Mouse (Mus musculus): Measurements from ENCODE around the gene Baiap2l2. TPM values are rescaled to one million over a fixed set of nuclear protein-coding genes. Genes with fewer than 3 reads are reported as not detected.

The Baiap2l2 gene
- total and polyA plus RNA-seq, 3 experiments = not detected

GRCm38 (mm10) chr15:79251781-79252491 is 33.4 kb downstream of the Baiap2l2 start:
- no peak for ATAC-seq (ENCODE audit: extremely low read depth, insufficient number of reproducible peaks, low FRiP score, poor library complexity, severe bottlenecking)

GRCm38 (mm10) chr15:79251168-79251567 is 34.2 kb downstream of the Baiap2l2 start:
- Histone ChIP-seq H3K36me3 (replicated peaks) (peaks cover 63% of the 10 kb centered on the region), H3K27me3 (ENCODE audit: insufficient read depth, low read length) (peaks cover 8% of the 10 kb centered on the region), H3K4me3 (ENCODE audit: low read depth, low read length) (no peak overlapping the region), H3K4me1 (ENCODE audit: insufficient read depth, low read depth, low read length) (no peaks in the 10 kb centered on the region), H3K9me3 (replicated peaks) (peaks cover 3% of the 10 kb centered on the region; the same call in 1 of the 2 replicates)
- DNase-seq (ENCODE audit: low spot score) = no peak
- no peak for ATAC-seq (ENCODE audit: extremely low read depth, insufficient number of reproducible peaks, low FRiP score, poor library complexity, severe bottlenecking)
- TF ChIP-seq POLR2AphosphoS5 (IDR thresholded peaks at IDR 0.05; ENCODE audit: insufficient replicate concordance, low read depth, low read length) (no peak), TAL1 (conservative IDR thresholded peaks at IDR 0.05; ENCODE audit: low read depth, low read length) (no peak)

More at GRCm38 (mm10) chr15:79251781-79252491, 33.4 kb downstream of the Baiap2l2 start:
- Histone ChIP-seq H3K4me3 (ENCODE audit: low read depth, low read length) (no peak overlapping the region), H3K36me3 (replicated peaks) (peaks cover 56% of the 10 kb centered on the region), H3K4me1 (ENCODE audit: insufficient read depth, low read depth, low read length) (no peaks in the 10 kb centered on the region), H3K27me3 (ENCODE audit: insufficient read depth, low read length) (peaks cover 8% of the 10 kb centered on the region), H3K9me3 (replicated peaks) (peaks cover 3% of the 10 kb centered on the region; the same call in 1 of the 2 replicates)
- no peak for DNase-seq (ENCODE audit: low spot score)
- TF ChIP-seq TAL1 (conservative IDR thresholded peaks at IDR 0.05; ENCODE audit: low read depth, low read length) = no peak
- TF ChIP-seq CTCF (IDR thresholded peaks at IDR 0.05; ENCODE audit: low read depth, low read length) = no peak
- no peak for TF ChIP-seq GATA1 (IDR thresholded peaks at IDR 0.05; ENCODE audit: borderline replicate concordance, low read length)
- TF ChIP-seq GATA2 (IDR thresholded peaks at IDR 0.05; ENCODE audit: borderline replicate concordance, low read depth, low read length) = no peak
- no peak for TF ChIP-seq POLR2AphosphoS5 (IDR thresholded peaks at IDR 0.05; ENCODE audit: insufficient replicate concordance, low read depth, low read length)

GRCm38 (mm10) chr15:79250236-79250635 is 35.1 kb downstream of the Baiap2l2 start:
- no peaks in the 10 kb centered on the region for H3K4me1 ChIP-seq (ENCODE audit: insufficient read depth, low read depth, low read length)

GRCm38 (mm10) chr15:79245321-79245720 is 40.0 kb downstream of the Baiap2l2 start:
- DNase-seq (ENCODE audit: low spot score) (no peak), ATAC-seq (ENCODE audit: extremely low read depth, insufficient number of reproducible peaks, low FRiP score, poor library complexity, severe bottlenecking) (no peak)
- Histone ChIP-seq H3K27me3 (ENCODE audit: insufficient read depth, low read length) (no peaks in the 10 kb centered on the region), H3K4me1 (ENCODE audit: insufficient read depth, low read depth, low read length) (peaks cover 16% of the 10 kb centered on the region), H3K36me3 (replicated peaks) (peaks cover 96% of the 10 kb centered on the region), H3K4me3 (ENCODE audit: low read depth, low read length) (no peak overlapping the region), H3K9me3 (replicated peaks) (0 out of 2 replicates have a peak, but pooled peaks cover 2% of the 10 kb centered on the region)
- TF ChIP-seq TAL1 (conservative IDR thresholded peaks at IDR 0.05; ENCODE audit: low read depth, low read length) (no peak), CTCF (IDR thresholded peaks at IDR 0.05; ENCODE audit: low read depth, low read length) (no peak), GATA2 (IDR thresholded peaks at IDR 0.05; ENCODE audit: borderline replicate concordance, low read depth, low read length) (no peak), POLR2AphosphoS5 (IDR thresholded peaks at IDR 0.05; ENCODE audit: insufficient replicate concordance, low read depth, low read length) (no peak), GATA1 (IDR thresholded peaks at IDR 0.05; ENCODE audit: borderline replicate concordance, low read length) (no peak)

More at GRCm38 (mm10) chr15:79250236-79250635, 35.1 kb downstream of the Baiap2l2 start:
- no peak for DNase-seq (ENCODE audit: low spot score)
- Histone ChIP-seq H3K4me3 (ENCODE audit: low read depth, low read length) (no peak overlapping the region), H3K36me3 (replicated peaks) (peaks cover 73% of the 10 kb centered on the region), H3K27me3 (ENCODE audit: insufficient read depth, low read length) (peaks cover 6% of the 10 kb centered on the region), H3K9me3 (replicated peaks) (peaks cover 3% of the 10 kb centered on the region; the same call in 1 of the 2 replicates)
- ATAC-seq (ENCODE audit: extremely low read depth, insufficient number of reproducible peaks, low FRiP score, poor library complexity, severe bottlenecking) = no peak
- TF ChIP-seq TAL1 (conservative IDR thresholded peaks at IDR 0.05; ENCODE audit: low read depth, low read length) = no peak
- TF ChIP-seq GATA1 (IDR thresholded peaks at IDR 0.05; ENCODE audit: borderline replicate concordance, low read length) = no peak
- TF ChIP-seq POLR2AphosphoS5 (IDR thresholded peaks at IDR 0.05; ENCODE audit: insufficient replicate concordance, low read depth, low read length) = no peak
- TF ChIP-seq GATA2 (IDR thresholded peaks at IDR 0.05; ENCODE audit: borderline replicate concordance, low read depth, low read length) = no peak
- no peak for TF ChIP-seq CTCF (IDR thresholded peaks at IDR 0.05; ENCODE audit: low read depth, low read length)

- no peak for DNase-seq (ENCODE audit: low spot score)
- H3K4me1 ChIP-seq (ENCODE audit: insufficient read depth, low read depth, low read length) = peaks cover 16% of the 10 kb centered on the region
- ATAC-seq (ENCODE audit: extremely low read depth, insufficient number of reproducible peaks, low FRiP score, poor library complexity, severe bottlenecking) = no peak
- H3K4me3 ChIP-seq (ENCODE audit: low read depth, low read length) = no peak overlapping the region
- H3K9me3 ChIP-seq (replicated peaks) = 0 out of 2 replicates have a peak, but pooled peaks cover 2% of the 10 kb centered on the region
- no peaks in the 10 kb centered on the region for H3K27me3 ChIP-seq (ENCODE audit: insufficient read depth, low read length)
- peaks cover 96% of the 10 kb centered on the region for H3K36me3 ChIP-seq (replicated peaks)
- TF ChIP-seq GATA1 (IDR thresholded peaks at IDR 0.05; ENCODE audit: borderline replicate concordance, low read length) = no peak
- no peak for TF ChIP-seq CTCF (IDR thresholded peaks at IDR 0.05; ENCODE audit: low read depth, low read length)
- TF ChIP-seq TAL1 (conservative IDR thresholded peaks at IDR 0.05; ENCODE audit: low read depth, low read length) = no peak
- no peak for TF ChIP-seq GATA2 (IDR thresholded peaks at IDR 0.05; ENCODE audit: borderline replicate concordance, low read depth, low read length)
- no peak for TF ChIP-seq POLR2AphosphoS5 (IDR thresholded peaks at IDR 0.05; ENCODE audit: insufficient replicate concordance, low read depth, low read length)
Observed at GRCm38 (mm10) chr15:79244071-79244893, 41.1 kb downstream of the Baiap2l2 start.

Data from G1E (cell line).